Comparison of ENCODE assay signal across 27 mouse cellular contexts in genomic region chr10:76842087-76842486, GRCm38 (mm10).
"Had no signal": no experiment of that assay in that cellular context is flagged by ENCODE, and none has a peak within 500 bp of the region (broad histone marks: within the 10 kb centered on the region; RNA-seq: fewer than 3 reads in every experiment).

No protein-coding gene starts in this region.

- H3K27me3 ChIP-seq: heart, embryonic 13.5 days; heart, embryonic 15.5 days; hindbrain, embryonic 12.5 days; kidney, embryonic 15.5 days; limb, embryonic 13.5 days; limb, embryonic 15.5 days; liver, embryonic 12.5 days had no signal

- H3K4me3 ChIP-seq: gastrocnemius, adult 2 months; heart, adult 2 months; heart, embryonic 13.5 days; heart, embryonic 15.5 days; hindbrain, embryonic 10.5 days; hindbrain, embryonic 12.5 days; kidney, embryonic 15.5 days; limb, embryonic 13.5 days; limb, embryonic 15.5 days; liver, embryonic 12.5 days had no signal

- ATAC-seq: hindbrain, embryonic 16.5 days; inflammation-experienced regulatory T-cells, adult 6 months; liver, embryonic 12.5 days had no signal

- H3K9me3 ChIP-seq: heart, embryonic 13.5 days; heart, embryonic 15.5 days; hindbrain, embryonic 10.5 days; hindbrain, embryonic 12.5 days; kidney, embryonic 15.5 days; limb, embryonic 13.5 days; limb, embryonic 15.5 days; liver, embryonic 12.5 days had no signal

- H3K4me2 ChIP-seq: heart, embryonic 11.5 days; heart, embryonic 13.5 days; heart, embryonic 15.5 days; hindbrain, embryonic 12.5 days; hindbrain, embryonic 14.5 days; kidney, embryonic 15.5 days; limb, embryonic 13.5 days; limb, embryonic 15.5 days; liver, embryonic 12.5 days had no signal

- H3K36me3 ChIP-seq: heart, embryonic 13.5 days; heart, embryonic 15.5 days; hindbrain, embryonic 10.5 days; hindbrain, embryonic 12.5 days; kidney, embryonic 15.5 days; limb, embryonic 13.5 days; limb, embryonic 15.5 days; liver, embryonic 12.5 days had no signal

- H3K4me1 ChIP-seq: heart, embryonic 15.5 days; hindbrain, embryonic 10.5 days; hindbrain, embryonic 12.5 days; limb, embryonic 13.5 days; limb, embryonic 15.5 days; liver, embryonic 12.5 days had no signal

- DNase-seq: gastrocnemius, adult 2 months; gastrocnemius, postnatal 10 days; gastrocnemius, postnatal 25 days; heart, adult 2 months; heart, postnatal 4 days; kidney, adult 11 months; kidney, adult 2 months; kidney, adult 9 months; kidney, postnatal 14 days; kidney, postnatal 36 days; layer of hippocampus, adult 9-11 months; layer of hippocampus, postnatal 36 days; left cerebral cortex, postnatal 4 days had no signal

- H3K27ac ChIP-seq: gastrocnemius, adult 2 months; heart, adult 2 months; heart, embryonic 13.5 days; heart, embryonic 15.5 days; hindbrain, embryonic 10.5 days; hindbrain, embryonic 12.5 days; hindbrain, embryonic 14.5 days; kidney, embryonic 15.5 days; kidney, postnatal 0 days; limb, embryonic 13.5 days; limb, embryonic 15.5 days; liver, embryonic 12.5 days; liver, embryonic 14.5 days had no signal

- H3K9ac ChIP-seq: heart, embryonic 13.5 days; heart, embryonic 15.5 days; hindbrain, embryonic 12.5 days; hindbrain, embryonic 14.5 days; kidney, embryonic 15.5 days; limb, embryonic 13.5 days; limb, embryonic 15.5 days; liver, embryonic 12.5 days; liver, embryonic 14.5 days had no signal
